Mouse (Mus musculus) right cerebral cortex, postnatal 25 days (tissue): Measurements from ENCODE around the gene Olfr1402.
A peak's percentile ranks its signal among the peaks of the same experiment; 100 is the strongest.

Source experiments
- DNase-seq: peaks from one replicate; pipeline ENCODE4 v3.0.0; 2022

The Olfr1402 gene

GRCm38 (mm10) chr3:97421920-97422319 lies at the start of gene Olfr1402:
Gene Olfr1402, minus strand, starts transcription at chr3:97422020.
- no peak for DNase-seq

- no peak for DNase-seq
Measured at GRCm38 (mm10) chr3:97455286-97455685, 33.5 kb upstream of the Olfr1402 start.

- no peak for DNase-seq
Measured at GRCm38 (mm10) chr3:97438619-97439018, 16.8 kb upstream of the Olfr1402 start.

GRCm38 (mm10) chr3:97394289-97394688 lies 27.5 kb downstream of the Olfr1402 start:
- peak; percentile 3 for DNase-seq

- DNase-seq: no peak
Measured at GRCm38 (mm10) chr3:97393079-97393478, 28.7 kb downstream of the Olfr1402 start.

DNA sequence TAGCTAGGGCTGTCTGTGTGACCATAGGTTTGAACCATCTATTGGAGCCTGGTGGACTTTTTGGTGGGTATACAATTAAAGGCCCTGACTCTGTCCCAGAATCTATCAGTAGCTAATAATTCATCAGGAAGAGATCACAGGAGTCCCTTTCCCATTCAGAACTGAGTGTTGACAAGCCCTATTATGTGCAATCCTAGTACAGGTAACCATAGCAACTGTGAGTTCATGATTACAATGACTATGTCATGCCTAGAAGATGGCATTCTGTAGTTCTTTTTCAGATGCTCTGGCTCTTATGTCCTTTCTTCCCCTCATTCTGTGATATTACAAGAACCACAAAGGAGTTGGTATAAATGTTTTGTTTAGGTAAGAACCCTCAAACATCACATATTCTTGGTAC lies 51.4 kb downstream of the Olfr1402 start:
- no peak for DNase-seq

DNA sequence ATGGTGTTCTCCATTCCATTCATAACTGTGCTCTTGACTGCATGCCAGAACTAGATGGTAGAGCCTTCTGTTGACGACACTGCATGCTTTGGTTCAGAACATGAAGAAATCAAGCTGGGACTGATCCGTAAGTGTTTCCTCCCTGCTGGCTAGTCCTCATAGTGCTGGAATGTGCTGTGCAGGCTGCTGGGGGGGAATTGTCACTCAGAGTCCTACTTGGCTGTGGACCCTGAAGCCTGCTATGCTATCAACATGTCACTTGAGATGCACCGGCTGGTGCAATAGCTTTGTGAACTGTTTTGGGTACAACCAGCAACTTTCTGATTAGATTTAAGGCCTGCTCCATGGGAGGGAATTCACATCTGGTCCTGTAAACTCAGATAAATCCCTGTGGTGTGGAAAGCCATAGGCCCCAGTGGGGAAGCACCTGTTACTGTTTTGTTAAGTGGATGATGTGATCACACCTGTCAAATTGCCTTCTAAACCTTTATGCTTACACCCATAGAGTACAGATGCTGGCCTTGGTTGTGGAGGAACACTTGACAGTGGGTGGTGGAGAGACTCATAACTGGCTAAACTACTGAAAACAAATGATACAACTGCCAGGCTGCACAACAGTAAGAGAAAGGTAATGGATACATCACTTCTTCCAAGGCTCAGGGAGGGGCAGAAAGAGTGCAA lies 58.3 kb downstream of the Olfr1402 start:
- DNase-seq: no peak

GRCm38 (mm10) chr3:97358448-97358847 lies 63.4 kb downstream of the Olfr1402 start:
- no peak for DNase-seq
